Mouse (Mus musculus): Measurements from ENCODE around the gene Krcc1.

The Krcc1 gene

GRCm38 (mm10) chr6:71271389-71272315 is at the start of gene Krcc1:
Gene Krcc1, plus strand, starts transcription at chr6:71271677.
- peak; percentile 98 for DNase-seq (ENCODE audit: low read depth, low spot score)

- no peak for DNase-seq (ENCODE audit: low read depth, low spot score)
Measured at GRCm38 (mm10) chr6:71224184-71224943, 47.1 kb upstream of the Krcc1 start.

- DNase-seq (ENCODE audit: low read depth, low spot score): no peak
Measured at GRCm38 (mm10) chr6:71226544-71226943, 44.9 kb upstream of the Krcc1 start.

- peak; percentile 92 for DNase-seq (ENCODE audit: low read depth, low spot score)
Measured at GRCm38 (mm10) chr6:71227157-71227770, 44.2 kb upstream of the Krcc1 start.

- DNase-seq (ENCODE audit: low read depth, low spot score): peak; percentile 52
Measured at GRCm38 (mm10) chr6:71235121-71235520, 36.4 kb upstream of the Krcc1 start.

- DNase-seq (ENCODE audit: low read depth, low spot score): no peak
Measured at GRCm38 (mm10) chr6:71235944-71236343, 35.5 kb upstream of the Krcc1 start.

- no peak for DNase-seq (ENCODE audit: low read depth, low spot score)
Measured at GRCm38 (mm10) chr6:71236506-71236905, 35.0 kb upstream of the Krcc1 start.

GRCm38 (mm10) chr6:71237031-71237431 is 34.4 kb upstream of the Krcc1 start:
- DNase-seq (ENCODE audit: low read depth, low spot score): no peak

- no peak for DNase-seq (ENCODE audit: low read depth, low spot score)
Measured at GRCm38 (mm10) chr6:71239069-71239750, 32.3 kb upstream of the Krcc1 start.

- DNase-seq (ENCODE audit: low read depth, low spot score): no peak
Measured at GRCm38 (mm10) chr6:71240831-71241230, 30.6 kb upstream of the Krcc1 start.

GRCm38 (mm10) chr6:71242811-71243210 is 28.7 kb upstream of the Krcc1 start:
- no peak for DNase-seq (ENCODE audit: low read depth, low spot score)

- no peak for DNase-seq (ENCODE audit: low read depth, low spot score)
Measured at GRCm38 (mm10) chr6:71243258-71243657, 28.2 kb upstream of the Krcc1 start.

- no peak for DNase-seq (ENCODE audit: low read depth, low spot score)
Measured at GRCm38 (mm10) chr6:71248420-71248819, 23.1 kb upstream of the Krcc1 start.

- DNase-seq (ENCODE audit: low read depth, low spot score): no peak
Measured at GRCm38 (mm10) chr6:71249615-71250014, 21.9 kb upstream of the Krcc1 start.

- no peak for DNase-seq (ENCODE audit: low read depth, low spot score)
Measured at GRCm38 (mm10) chr6:71250951-71251350, 20.5 kb upstream of the Krcc1 start.

- DNase-seq (ENCODE audit: low read depth, low spot score): no peak
Measured at GRCm38 (mm10) chr6:71254456-71254855, 17.0 kb upstream of the Krcc1 start.

GRCm38 (mm10) chr6:71256166-71256565 is 15.3 kb upstream of the Krcc1 start:
- DNase-seq (ENCODE audit: low read depth, low spot score): no peak

- DNase-seq (ENCODE audit: low read depth, low spot score): no peak
Measured at GRCm38 (mm10) chr6:71257375-71257774, 14.1 kb upstream of the Krcc1 start.

GRCm38 (mm10) chr6:71258562-71258961 is 12.9 kb upstream of the Krcc1 start:
- no peak for DNase-seq (ENCODE audit: low read depth, low spot score)

GRCm38 (mm10) chr6:71259166-71259565 is 12.3 kb upstream of the Krcc1 start:
- DNase-seq (ENCODE audit: low read depth, low spot score): no peak

GRCm38 (mm10) chr6:71260051-71260640 is 11.3 kb upstream of the Krcc1 start:
- DNase-seq (ENCODE audit: low read depth, low spot score): no peak

Data from ZHBTc4 (cell line).